Mouse (Mus musculus) spleen, adult 12 weeks (tissue): ENCODE results near the gene Slc38a3.

Experiments
- DNase-seq: peaks from one replicate; pipeline ENCODE4 v3.0.0; 2022; ENCODE audit warnings: low spot score

Slc38a3 gene

DNA sequence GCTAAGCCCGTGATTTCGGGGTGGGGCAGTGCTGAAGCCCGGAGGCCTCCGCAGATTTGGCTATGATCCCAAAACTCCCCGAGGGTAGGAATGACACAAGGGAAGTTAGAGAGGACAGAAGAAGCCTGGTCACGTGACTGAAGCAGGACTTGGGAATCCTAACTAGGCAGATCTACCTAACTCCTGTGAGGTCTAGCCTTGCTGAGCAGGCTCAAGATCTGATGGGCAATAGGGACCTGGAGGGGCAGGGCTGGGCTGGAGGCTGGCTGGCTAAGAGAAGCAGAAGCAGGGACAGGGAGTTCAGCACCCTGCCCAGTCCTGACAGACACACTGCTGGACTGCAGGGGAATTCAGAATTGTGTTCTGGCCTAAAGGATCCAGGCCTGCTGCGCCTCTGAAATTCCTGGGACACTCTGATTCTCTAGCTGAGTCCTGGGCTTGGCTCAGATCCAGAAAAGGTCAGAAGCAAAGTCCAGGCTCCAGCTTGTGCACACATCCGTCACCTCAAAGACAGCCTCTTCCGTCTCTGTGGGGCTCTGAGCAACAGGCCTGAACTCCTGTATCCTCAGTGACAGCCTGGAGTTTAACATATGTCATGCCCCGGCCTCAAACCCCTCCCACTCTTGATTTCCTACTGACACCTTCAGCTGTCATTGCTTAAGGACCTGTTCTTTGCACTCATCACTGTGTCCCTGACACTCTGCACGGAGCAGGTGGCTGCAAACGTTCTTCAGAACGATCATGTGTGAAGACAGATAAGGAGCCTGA, 50.4 kb downstream of the Slc38a3 start:
- no peak for DNase-seq

DNA sequence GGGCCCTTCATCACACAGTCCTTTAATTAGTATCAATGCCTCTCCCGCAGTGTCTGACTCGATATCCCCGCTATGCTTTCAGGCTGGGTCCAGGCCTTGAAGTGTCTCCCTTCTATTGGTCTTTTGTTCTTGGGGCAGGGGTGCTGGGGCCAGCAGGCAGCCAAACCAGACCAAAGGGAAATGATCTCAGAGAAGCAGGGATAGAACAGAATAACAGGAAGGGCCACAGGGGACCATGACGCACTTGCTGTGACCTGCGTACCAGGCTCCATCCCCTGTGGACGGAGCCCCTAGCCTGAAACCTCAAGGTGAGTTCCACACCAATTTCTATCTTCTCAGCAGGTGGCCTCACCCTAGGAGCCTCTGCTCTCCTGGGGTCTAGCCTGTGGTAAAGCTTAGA, 51.2 kb downstream of the Slc38a3 start:
- DNase-seq: no peak

DNA sequence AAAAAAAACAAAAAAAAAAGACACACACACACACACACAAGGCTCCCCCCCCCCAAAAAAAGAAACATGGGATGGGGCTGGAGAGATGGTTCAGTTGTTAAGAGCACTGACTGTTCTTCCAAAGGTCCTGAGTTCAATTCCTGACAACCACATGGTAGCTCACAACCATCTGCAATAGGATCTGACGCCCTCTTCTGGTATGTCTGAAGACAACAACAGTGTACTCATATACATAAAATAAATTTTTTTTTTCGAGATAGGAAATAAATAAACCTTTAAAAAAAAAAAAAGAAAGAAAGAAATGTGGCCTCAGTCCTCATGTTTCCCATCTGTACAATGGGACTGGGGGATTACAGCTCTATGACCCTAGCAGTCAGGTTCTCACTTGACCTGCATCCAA, 51.9 kb downstream of the Slc38a3 start:
- no peak for DNase-seq

DNA sequence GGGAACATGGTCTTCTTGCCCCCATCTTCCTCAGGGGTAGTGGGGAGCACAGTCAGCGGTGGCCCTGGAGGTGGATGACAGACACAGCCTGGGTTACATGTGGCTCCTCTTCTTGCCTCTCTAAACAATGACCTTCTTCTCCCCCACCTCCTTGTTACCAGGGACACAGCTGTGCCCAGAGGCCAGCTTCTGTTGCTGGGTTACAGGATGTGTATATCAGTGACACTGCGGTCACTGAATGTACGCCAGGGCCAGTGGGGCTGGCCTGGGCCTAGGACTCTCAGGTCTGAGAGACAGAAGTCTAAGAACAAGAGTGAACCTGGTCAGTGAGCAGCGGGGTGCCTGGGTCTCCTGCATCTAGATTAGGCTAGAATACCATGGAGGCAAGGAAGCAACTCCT, 54.3 kb downstream of the Slc38a3 start:
- DNase-seq: no peak

DNA sequence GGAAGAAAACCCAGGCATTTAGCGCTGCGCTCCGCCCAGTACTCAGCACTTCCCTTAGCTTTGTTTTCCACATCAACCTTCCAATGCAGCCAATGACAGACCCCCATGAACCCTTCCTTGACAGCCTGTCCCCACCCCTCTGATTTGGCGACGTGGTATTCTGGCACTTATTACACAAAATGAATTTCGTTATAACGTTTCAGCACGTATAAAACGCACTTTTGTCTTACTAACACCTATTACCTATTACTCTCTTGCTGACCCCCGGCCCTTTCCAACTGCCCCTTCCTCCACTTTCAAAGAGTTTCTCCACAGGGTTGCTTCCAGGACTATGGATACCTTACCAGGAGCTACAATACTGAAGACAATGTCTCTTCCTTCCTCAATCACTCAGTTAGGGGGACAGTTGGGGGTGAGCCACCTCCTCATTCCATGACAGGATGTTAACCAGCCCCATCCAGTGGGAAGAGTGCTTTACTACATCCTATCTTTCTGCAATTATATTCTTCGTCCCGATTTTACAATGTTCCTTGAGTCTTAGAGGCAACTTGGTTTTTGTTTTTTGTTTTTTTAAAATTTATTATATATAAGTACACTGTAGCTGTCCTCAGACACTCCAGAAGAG, 56.3 kb downstream of the Slc38a3 start:
- no peak for DNase-seq

DNA sequence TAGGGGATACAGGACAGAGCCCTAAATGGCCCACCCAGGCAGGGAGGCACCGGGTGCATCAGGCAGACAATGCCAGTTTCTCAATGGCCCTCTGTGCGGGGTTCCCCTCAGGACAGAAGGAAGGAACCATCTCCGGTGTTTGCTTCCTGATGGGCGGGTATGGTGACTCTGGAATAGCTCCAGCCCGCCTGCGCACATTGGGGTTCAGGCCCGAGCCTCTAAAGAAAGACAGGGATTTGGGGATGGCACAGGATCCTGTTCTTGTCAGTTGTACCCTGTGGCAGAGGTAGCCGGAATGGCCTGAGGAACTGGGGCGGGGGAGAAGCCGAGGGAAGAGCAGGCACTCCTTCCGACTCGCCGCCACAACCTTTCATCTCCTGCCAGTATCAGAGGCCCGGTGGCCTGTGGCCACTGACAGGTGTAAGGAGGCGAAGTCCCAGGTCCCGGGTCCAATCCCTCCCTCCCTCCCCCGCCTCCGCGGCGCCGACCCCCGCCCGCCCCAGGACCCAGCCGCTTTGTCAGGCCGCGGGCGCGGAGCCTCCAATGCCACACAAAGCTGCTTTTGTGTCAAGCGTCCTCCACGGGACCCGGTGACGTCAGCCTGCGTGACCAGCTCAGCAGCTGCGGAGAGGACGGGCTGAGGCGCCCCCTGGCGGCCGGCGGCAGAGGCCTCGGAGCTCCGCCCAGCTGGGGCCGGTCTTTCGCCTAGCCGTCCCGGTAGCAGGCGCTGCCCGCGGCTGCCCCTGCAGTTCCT, 57.0 kb downstream of the Slc38a3 start:
- peak; percentile 98 for DNase-seq

DNA sequence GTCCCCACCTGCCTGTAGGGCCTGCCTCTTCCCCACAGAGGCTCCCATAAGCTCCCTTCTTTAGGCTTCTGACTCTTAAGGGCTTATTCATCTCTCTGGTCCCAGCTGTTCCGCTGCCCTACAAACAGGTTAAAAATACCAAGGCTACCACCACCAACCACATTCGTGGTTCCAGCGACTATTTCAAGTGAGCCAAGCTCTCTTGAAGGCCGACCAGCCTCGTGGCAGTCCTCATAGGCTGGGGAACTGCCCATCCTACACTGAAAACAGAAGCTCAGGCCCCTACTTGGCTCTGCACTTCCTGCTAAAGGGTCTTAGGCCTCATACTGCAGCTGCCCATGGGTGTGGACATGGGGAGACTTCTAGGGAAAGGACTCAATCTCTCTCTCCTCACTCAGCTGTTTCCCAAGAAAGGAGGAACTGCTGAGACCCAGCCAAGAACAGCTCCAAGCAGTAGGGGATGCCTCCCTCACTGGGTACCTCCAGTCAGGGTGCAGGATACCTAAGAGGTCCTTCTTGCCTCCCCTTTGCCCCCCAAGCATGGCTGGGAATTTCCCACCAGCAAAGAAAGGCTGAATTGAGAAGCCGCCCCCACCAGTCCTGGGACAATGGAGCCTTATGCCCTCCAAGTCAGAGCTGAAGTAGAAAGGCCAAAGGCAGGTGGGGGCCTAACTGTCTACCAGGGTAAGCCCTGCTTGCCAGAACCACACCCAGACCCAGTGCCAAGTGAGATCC, 57.7 kb downstream of the Slc38a3 start:
- no peak for DNase-seq

DNA sequence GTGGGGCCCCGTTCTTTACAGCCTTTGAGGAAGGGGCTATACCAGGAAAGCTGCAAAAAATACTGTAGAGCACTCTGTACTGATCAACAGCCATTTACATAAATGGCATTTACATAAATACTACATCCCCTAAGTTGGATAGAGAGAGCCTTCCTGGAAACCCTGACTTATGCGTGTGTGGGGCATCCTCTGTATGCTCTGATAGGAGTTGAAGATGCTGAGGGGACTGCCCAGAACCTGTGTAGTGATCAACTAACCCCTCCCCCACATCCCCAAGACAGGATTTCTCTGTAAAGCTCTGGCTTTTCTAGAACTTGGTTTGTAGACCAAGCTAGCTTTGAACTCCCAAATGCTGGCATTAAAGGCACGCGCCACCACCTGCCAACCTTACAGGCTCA, 59.9 kb downstream of the Slc38a3 start:
- DNase-seq: no peak

DNA sequence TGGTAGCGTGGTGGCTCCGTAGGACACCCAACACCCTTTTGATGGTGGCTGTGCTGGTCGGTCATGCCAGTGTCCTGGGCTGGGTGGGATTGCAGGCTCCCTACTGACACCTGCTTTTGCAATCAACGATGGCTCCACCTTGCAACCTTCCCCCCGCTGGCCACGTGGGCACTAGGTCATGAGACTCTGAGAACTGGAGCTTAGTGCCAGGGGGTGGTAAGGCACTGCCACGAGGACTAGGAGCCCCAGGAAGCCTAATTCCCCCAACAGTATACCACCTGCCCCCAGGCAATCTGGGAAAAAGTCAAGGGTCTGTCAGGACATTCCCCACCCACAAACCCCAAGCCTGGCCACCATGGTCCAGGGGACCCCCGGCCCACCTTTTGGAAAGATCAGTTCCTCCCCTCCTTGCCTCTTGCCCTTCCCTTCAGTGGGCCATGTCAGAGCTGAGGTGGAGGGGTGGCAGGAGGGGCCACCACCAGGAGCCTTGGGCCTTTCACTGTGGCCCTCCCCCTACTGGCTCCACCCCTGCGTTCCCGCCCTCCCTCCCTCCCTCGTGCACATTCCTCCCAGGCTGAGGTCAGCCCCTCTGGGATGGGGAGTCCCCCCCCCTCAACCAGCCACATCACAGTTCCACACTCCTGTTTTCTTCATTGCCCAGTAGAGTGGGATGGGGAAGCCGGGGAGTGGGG, 60.4 kb downstream of the Slc38a3 start, which contains the start of gene Sema3b:
Sema3b (minus strand) TSS at position 489 of the 692 bp plus-strand sequence.
- no peak for DNase-seq

DNA sequence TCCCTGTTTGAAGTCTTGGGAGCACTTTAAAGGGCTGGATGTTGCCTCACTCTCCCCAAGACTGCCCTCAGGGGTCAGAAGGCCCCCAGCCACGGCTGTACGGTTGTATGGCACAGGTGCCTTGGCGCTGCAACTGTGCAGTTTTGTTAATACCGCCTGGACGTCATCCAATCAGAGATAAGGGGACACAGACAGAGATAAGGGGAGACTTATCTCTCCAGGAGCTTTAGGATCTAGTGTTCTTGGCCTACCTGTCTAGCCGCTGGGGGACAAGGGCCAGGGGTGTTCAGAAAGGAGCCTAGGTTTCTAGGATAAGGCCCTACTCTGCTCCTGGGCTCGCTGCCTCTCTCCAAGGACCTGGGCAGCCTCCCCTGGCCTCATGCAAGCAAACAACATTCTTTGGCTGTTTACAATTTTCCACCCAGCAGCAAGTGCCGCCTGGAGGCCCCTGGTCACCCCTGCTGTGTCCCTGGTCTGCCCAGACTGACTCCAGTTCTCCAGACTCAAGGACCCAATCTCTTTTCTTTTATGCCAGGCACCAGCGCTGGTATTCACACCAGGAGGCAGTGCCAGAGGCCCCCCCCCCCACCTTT, 61.6 kb downstream of the Slc38a3 start:
- DNase-seq: no peak

DNA sequence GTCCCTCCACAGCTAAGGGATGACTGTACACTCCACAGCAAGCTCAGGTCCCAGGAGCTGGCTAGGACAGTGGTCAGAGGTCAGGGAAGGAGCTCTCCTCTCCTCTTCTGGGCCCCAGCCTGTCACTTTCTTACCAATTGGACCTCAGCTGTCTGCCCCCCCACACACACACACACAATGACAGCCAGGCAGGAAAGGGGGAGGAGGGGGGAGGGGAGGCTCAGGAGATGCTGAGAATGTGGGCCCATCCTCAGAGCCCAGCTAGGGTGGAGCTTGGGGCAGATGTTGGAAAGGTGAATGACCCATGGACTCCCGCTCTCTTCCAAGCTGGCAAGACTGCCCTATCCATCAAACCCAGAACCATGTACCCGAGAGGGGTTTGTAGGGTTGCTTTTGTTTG, 62.3 kb downstream of the Slc38a3 start:
- no peak for DNase-seq

DNA sequence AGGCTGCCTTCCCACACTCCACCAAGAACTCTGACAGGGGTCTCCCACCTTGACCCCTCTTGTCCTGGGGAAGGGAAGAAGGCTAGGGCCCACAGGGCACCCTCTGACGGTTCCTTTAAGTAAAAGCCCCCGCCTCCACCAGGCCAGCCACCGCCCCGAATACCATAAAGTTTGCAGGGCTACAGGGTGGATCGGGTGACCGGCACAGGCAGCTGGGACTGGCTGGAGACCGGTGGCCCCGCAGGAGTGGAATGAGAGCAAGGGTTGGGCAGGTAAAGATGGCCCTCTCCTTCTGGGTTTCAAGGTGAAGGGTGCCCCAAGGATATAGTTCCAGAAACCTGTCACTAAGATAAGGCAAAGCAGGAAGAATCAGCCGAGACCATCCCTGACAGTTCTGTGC, 62.7 kb downstream of the Slc38a3 start:
- no peak for DNase-seq

DNA sequence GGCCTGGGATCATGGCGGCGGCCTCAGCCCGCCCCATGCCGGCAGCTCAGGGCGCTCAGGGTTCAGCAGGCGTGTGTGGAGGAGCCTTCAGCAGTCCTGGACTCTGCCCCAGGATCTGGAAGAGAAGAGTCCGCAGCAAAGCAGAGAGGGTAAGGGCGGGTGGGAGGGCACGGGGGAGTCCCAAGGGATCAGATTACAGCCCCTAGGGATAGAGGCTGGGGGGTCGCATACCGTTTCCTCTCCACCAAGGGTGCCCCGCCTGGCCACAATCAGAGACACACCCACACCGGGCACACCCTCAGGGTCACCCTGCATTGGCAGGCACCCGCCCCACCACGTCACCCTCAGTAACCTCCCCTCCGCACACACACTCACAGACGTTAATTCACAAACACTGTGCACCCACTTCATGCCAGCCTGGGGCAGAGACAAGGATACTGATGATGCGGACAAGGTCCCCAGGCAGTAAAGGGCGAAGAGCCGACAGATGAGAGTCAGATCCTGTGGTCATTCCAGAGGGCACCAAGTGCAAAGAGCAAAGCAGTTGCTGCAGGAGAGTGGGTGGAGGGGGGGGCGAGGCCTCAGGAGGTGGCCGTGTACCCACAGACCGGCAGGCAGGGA, 64.2 kb downstream of the Slc38a3 start:
- no peak for DNase-seq

DNA sequence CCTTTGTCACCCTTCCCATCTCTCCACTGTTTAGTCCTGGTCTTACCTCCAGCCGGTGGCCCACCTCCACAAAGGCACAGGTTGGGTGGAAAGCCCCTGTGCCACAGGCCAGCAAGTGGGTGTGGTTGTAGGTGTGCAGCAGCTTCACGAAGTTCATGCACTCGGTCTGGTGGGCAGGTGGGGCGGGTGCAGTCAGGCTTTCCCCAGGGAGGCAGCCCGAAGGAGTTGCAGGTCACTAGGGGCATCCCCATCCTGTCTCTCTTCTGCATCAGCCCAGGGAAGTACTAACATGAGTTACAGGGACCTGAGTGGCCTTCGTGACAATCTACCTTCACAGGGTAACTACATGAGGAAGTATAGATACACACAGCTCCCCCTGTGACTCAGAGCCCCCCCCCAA, 66.1 kb downstream of the Slc38a3 start:
- no peak for DNase-seq

DNA sequence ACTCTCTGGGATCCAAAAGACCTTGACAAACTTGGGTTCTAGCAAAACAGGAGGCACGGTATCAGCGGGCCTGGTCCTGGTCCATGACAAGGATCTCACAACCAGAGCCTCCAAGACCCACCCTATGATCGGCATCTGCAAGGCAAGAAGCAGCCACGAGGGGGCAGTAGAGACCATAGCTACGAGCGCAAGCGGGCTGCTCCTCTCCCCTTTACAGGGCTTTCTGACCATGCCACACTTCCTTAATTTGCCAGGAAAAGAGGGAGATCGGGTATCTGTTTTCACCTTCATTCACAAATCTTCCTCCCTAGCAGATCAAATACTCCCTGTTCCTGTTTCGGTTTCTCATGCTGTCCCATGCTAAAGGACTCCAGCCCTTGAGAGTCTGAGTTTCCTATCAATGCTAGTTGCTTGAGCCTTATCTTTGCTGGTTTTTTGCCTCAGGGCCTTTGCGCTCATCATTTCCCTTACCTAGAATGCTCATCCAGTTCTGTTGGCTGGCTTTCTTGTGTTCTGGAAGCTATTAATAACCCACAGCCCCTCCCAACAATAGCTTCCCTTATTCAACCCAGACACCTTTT, 67.2 kb downstream of the Slc38a3 start:
- peak; percentile 87 for DNase-seq

DNA sequence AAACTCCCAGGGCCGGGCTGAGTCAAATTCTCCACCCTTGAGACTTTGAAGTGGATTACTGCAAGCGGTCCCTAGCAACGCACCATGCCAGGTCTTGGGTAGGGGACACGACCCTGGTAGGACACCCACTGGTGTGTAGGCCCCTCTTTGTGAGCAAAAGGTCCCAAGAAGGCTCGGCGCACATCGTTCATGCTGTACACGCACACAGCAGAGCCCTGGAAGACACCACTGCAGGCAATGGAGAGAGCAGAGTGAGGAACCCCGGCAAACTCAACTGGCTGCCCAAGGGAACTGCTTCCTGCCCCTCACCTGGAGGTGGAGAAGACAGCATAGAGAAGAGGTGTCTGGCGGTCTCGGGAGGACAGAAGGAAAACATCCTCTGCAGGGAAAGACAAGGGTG, 68.1 kb downstream of the Slc38a3 start:
- DNase-seq: no peak

DNA sequence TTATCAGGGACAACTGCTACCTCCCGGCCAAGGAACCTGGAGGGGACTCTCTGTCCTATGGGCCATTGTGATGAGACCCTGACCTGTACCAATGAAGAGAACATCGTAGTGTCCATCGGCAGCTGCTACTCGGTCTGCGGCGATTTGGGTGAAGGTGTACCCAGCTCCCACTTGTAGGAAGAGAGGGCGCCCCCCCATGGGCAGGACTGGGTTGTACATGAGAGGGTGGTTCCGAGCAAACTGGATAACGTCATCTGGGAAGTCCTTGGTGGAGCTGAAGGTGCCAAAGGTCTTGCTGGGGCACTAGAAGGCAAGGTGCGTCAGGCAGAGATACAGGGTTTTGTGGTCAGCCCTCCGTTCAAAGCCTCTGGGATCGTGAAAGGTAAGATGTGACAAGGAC, 68.6 kb downstream of the Slc38a3 start:
- no peak for DNase-seq
